Mouse (Mus musculus) heart, postnatal 10 days (tissue): ENCODE measurements around the gene Dnajc24. TPM values are rescaled to one million over a fixed set of nuclear protein-coding genes. Genes with fewer than 3 reads are reported as not detected.
A peak's percentile ranks its signal among the peaks of the same experiment; 100 is the strongest.

Experiments used
- DNase-seq, 2 experiments: peaks; one replicate each; pipeline ENCODE4 v3.0.0; 2021
- intact Hi-C: fragments of 180-260 bp; cut with DNase I; formaldehyde crosslinking; loops from one replicate; pipeline ENCODE4 v1.15.1; 2025
- total RNA-seq, 2 experiments: library from RNA; stranded (reverse); gene quantifications; 2 replicates each; pipeline ENCODE4 v1.2.3; 2021

Gene Dnajc24
- total RNA-seq: 10 to 100 TPM; 12.7 to 15.1 TPM

- intact Hi-C loops: loop anchor here (2.0 to 5.0 kb wide), 2 partner anchors 100 to 326 kb away; no protein-coding TSS in a partner anchor
- DNase-seq: peak; percentile 93 to 96
These were observed at the start of gene Dnajc24 for GRCm38 (mm10) chr2:106002835-106003739. Gene Dnajc24, minus strand, starts transcription at chr2:106003549.

- DNase-seq: no peak
These were observed 43.3 kb upstream of the Dnajc24 start for GRCm38 (mm10) chr2:106046686-106047085.

GRCm38 (mm10) chr2:106042495-106042894 is 39.1 kb upstream of the Dnajc24 start:
- no peak for DNase-seq
- intact Hi-C loops: no loop called here

More at GRCm38 (mm10) chr2:106046686-106047085, 43.3 kb upstream of the Dnajc24 start:
- intact Hi-C loops: no loop called here

GRCm38 (mm10) chr2:106041961-106042360 is 38.6 kb upstream of the Dnajc24 start:
- intact Hi-C loops: no loop called here

GRCm38 (mm10) chr2:106038286-106038685 is 34.9 kb upstream of the Dnajc24 start:
- intact Hi-C loops: no loop called here
- no peak for DNase-seq

More at GRCm38 (mm10) chr2:106041961-106042360, 38.6 kb upstream of the Dnajc24 start:
- DNase-seq: no peak

- DNase-seq: no peak
- intact Hi-C loops: no loop called here
These were observed 21.5 kb upstream of the Dnajc24 start for GRCm38 (mm10) chr2:106024895-106025294.

- intact Hi-C loops: no loop called here
- no peak for DNase-seq
These were observed 5.1 kb upstream of the Dnajc24 start for GRCm38 (mm10) chr2:106008415-106008814.

GRCm38 (mm10) chr2:105987999-105988398 is 15.3 kb downstream of the Dnajc24 start:
- intact Hi-C loops: loop anchor here (2.0 kb wide), 1 partner anchor 371 kb away; no protein-coding TSS in a partner anchor
- no peak for DNase-seq

- DNase-seq: no peak
- intact Hi-C loops: no loop called here
These were observed 16.2 kb downstream of the Dnajc24 start for GRCm38 (mm10) chr2:105987131-105987530.

- no peak for DNase-seq
- intact Hi-C loops: no loop called here
These were observed 18.1 kb downstream of the Dnajc24 start for GRCm38 (mm10) chr2:105985206-105985605.

- intact Hi-C loops: no loop called here
- no peak for DNase-seq
These were observed 25.3 kb downstream of the Dnajc24 start for GRCm38 (mm10) chr2:105978065-105978464.

- intact Hi-C loops: no loop called here
- no peak for DNase-seq
These were observed 29.4 kb downstream of the Dnajc24 start for GRCm38 (mm10) chr2:105973941-105974340.

GRCm38 (mm10) chr2:105963447-105963846 is 39.9 kb downstream of the Dnajc24 start:
- DNase-seq: no peak
- intact Hi-C loops: no loop called here

GRCm38 (mm10) chr2:105953862-105954261 is 49.5 kb downstream of the Dnajc24 start:
- no peak for DNase-seq
- intact Hi-C loops: no loop called here

- intact Hi-C loops: no loop called here
- no peak for DNase-seq
These were observed 51.9 kb downstream of the Dnajc24 start for GRCm38 (mm10) chr2:105951350-105951940.

- intact Hi-C loops: no loop called here
- DNase-seq: no peak
These were observed 53.2 kb downstream of the Dnajc24 start for GRCm38 (mm10) chr2:105950131-105950530.

GRCm38 (mm10) chr2:105917623-105918346 is 85.6 kb downstream of the Dnajc24 start:
- intact Hi-C loops: no loop called here
- no peak for DNase-seq
